Mouse (Mus musculus): ENCODE results near the gene Jam3. TPM values are rescaled to one million over a fixed set of nuclear protein-coding genes. Genes with fewer than 3 reads are reported as not detected.
A peak's percentile ranks its signal among the peaks of the same experiment; 100 is the strongest.

Gene Jam3
- polyA plus RNA-seq (2012; rRNA removed) = 35.5 and 37.1 TPM in 2 replicates

- H3K4me3 ChIP-seq (ENCODE audit: insufficient read depth, low read depth, low read length) = peak within 1 kb of the TSS; percentile 91
- H3K27ac ChIP-seq (ENCODE audit: insufficient read depth, low read depth, low read length) = peak within 1 kb of the TSS; percentile 20
- no peaks in the 10 kb centered on the region for H3K4me1 ChIP-seq (ENCODE audit: control insufficient read depth, insufficient read depth, low read length)
- WGBS = 1% methylated on average over 58 of the region's 58 CpGs
- peak; percentile 95 for DNase-seq
- no peaks in the 10 kb centered on the region for H3K27me3 ChIP-seq (replicated peaks; ENCODE audit: control insufficient read depth, insufficient read depth, low read length)
- TF ChIP-seq POLR2A (IDR thresholded peaks at IDR 0.05; ENCODE audit: low read depth, low read length) = no peak
- no peak for TF ChIP-seq CTCF (conservative IDR thresholded peaks at IDR 0.05; ENCODE audit: insufficient read depth, insufficient read length, low read depth, low read length)
- H3K36me3 ChIP-seq (ENCODE audit: control insufficient read depth, insufficient read depth, low read length) = no peaks in the 10 kb centered on the region
Measured at GRCm38 (mm10) chr9:27154763-27155530, at the start of gene Jam3. Gene Jam3, minus strand, starts transcription at chr9:27155421.

GRCm38 (mm10) chr9:27204201-27204600 lies 49.0 kb upstream of the Jam3 start:
- Histone ChIP-seq H3K4me1 (ENCODE audit: control insufficient read depth, insufficient read depth, low read length) (no peaks in the 10 kb centered on the region; the same call in 1 of the 2 replicates), H3K4me3 (ENCODE audit: insufficient read depth, low read depth, low read length) (no peak overlapping the region), H3K27ac (ENCODE audit: insufficient read depth, low read depth, low read length) (no peak overlapping the region), H3K27me3 (replicated peaks; ENCODE audit: control insufficient read depth, insufficient read depth, low read length) (no peaks in the 10 kb centered on the region), H3K36me3 (ENCODE audit: control insufficient read depth, insufficient read depth, low read length) (no peaks in the 10 kb centered on the region)
- DNase-seq = no peak
- no peak for TF ChIP-seq CTCF (conservative IDR thresholded peaks at IDR 0.05; ENCODE audit: insufficient read depth, insufficient read length, low read depth, low read length)
- TF ChIP-seq POLR2A (IDR thresholded peaks at IDR 0.05; ENCODE audit: low read depth, low read length) = no peak
- WGBS = 79% methylated on average over 6 of the region's 6 CpGs

- Histone ChIP-seq H3K27me3 (replicated peaks; ENCODE audit: control insufficient read depth, insufficient read depth, low read length) (no peaks in the 10 kb centered on the region), H3K4me1 (ENCODE audit: control insufficient read depth, insufficient read depth, low read length) (no peaks in the 10 kb centered on the region; the same call in 1 of the 2 replicates), H3K36me3 (ENCODE audit: control insufficient read depth, insufficient read depth, low read length) (no peaks in the 10 kb centered on the region), H3K27ac (ENCODE audit: insufficient read depth, low read depth, low read length) (no peak overlapping the region), H3K4me3 (ENCODE audit: insufficient read depth, low read depth, low read length) (no peak overlapping the region)
- TF ChIP-seq POLR2A (IDR thresholded peaks at IDR 0.05; ENCODE audit: low read depth, low read length) (no peak), CTCF (conservative IDR thresholded peaks at IDR 0.05; ENCODE audit: insufficient read depth, insufficient read length, low read depth, low read length) (no peak)
- peak; percentile 50 for DNase-seq
- whole genome bisulfite sequencing = 32% methylated on average over 2 of the region's 2 CpGs
Measured at GRCm38 (mm10) chr9:27203134-27203533, 47.9 kb upstream of the Jam3 start.

GRCm38 (mm10) chr9:27201472-27202219 lies 46.4 kb upstream of the Jam3 start:
- TF ChIP-seq CTCF (conservative IDR thresholded peaks at IDR 0.05; ENCODE audit: insufficient read depth, insufficient read length, low read depth, low read length) (no peak), POLR2A (IDR thresholded peaks at IDR 0.05; ENCODE audit: low read depth, low read length) (no peak)
- H3K27me3 ChIP-seq (replicated peaks; ENCODE audit: control insufficient read depth, insufficient read depth, low read length) = no peaks in the 10 kb centered on the region
- H3K4me1 ChIP-seq (ENCODE audit: control insufficient read depth, insufficient read depth, low read length) = no peaks in the 10 kb centered on the region; the same call in 1 of the 2 replicates
- no peaks in the 10 kb centered on the region for H3K36me3 ChIP-seq (ENCODE audit: control insufficient read depth, insufficient read depth, low read length)
- peak overlapping the region; percentile 54 for H3K27ac ChIP-seq (ENCODE audit: insufficient read depth, low read depth, low read length)
- H3K4me3 ChIP-seq (ENCODE audit: insufficient read depth, low read depth, low read length) = no peak overlapping the region
- DNase-seq = peak; percentile 24
- 75% methylated on average over 8 of the region's 8 CpGs for WGBS

- Histone ChIP-seq H3K36me3 (ENCODE audit: control insufficient read depth, insufficient read depth, low read length) (no peaks in the 10 kb centered on the region), H3K4me1 (ENCODE audit: control insufficient read depth, insufficient read depth, low read length) (peaks cover 10% of the 10 kb centered on the region), H3K27ac (ENCODE audit: insufficient read depth, low read depth, low read length) (no peak overlapping the region), H3K4me3 (ENCODE audit: insufficient read depth, low read depth, low read length) (no peak overlapping the region), H3K27me3 (replicated peaks; ENCODE audit: control insufficient read depth, insufficient read depth, low read length) (no peaks in the 10 kb centered on the region)
- WGBS = 74% methylated on average over 6 of the region's 6 CpGs
- DNase-seq = no peak
- TF ChIP-seq POLR2A (IDR thresholded peaks at IDR 0.05; ENCODE audit: low read depth, low read length) (no peak), CTCF (conservative IDR thresholded peaks at IDR 0.05; ENCODE audit: insufficient read depth, insufficient read length, low read depth, low read length) (no peak)
Measured at GRCm38 (mm10) chr9:27193592-27194080, 38.4 kb upstream of the Jam3 start.

GRCm38 (mm10) chr9:27192761-27193591 lies 37.8 kb upstream of the Jam3 start:
- peaks cover 10% of the 10 kb centered on the region for H3K4me1 ChIP-seq (ENCODE audit: control insufficient read depth, insufficient read depth, low read length)
- WGBS = 60% methylated on average over 10 of the region's 10 CpGs
- no peak overlapping the region for H3K4me3 ChIP-seq (ENCODE audit: insufficient read depth, low read depth, low read length)
- H3K36me3 ChIP-seq (ENCODE audit: control insufficient read depth, insufficient read depth, low read length) = no peaks in the 10 kb centered on the region
- H3K27ac ChIP-seq (ENCODE audit: insufficient read depth, low read depth, low read length) = 0 out of 2 replicates have a peak overlapping the region, but pooled peaks have one; percentile 11
- peak; percentile 30 for DNase-seq
- H3K27me3 ChIP-seq (replicated peaks; ENCODE audit: control insufficient read depth, insufficient read depth, low read length) = no peaks in the 10 kb centered on the region
- TF ChIP-seq CTCF (conservative IDR thresholded peaks at IDR 0.05; ENCODE audit: insufficient read depth, insufficient read length, low read depth, low read length) = no peak
- no peak for TF ChIP-seq POLR2A (IDR thresholded peaks at IDR 0.05; ENCODE audit: low read depth, low read length)
